Mouse (Mus musculus): ENCODE results near the gene Lrrc51. TPM values are rescaled to one million over a fixed set of nuclear protein-coding genes. Genes with fewer than 3 reads are reported as not detected.

Lrrc51 gene
- polyA plus RNA-seq, 1 experiment from 2014 or later, result 8.8 TPM

DNA sequence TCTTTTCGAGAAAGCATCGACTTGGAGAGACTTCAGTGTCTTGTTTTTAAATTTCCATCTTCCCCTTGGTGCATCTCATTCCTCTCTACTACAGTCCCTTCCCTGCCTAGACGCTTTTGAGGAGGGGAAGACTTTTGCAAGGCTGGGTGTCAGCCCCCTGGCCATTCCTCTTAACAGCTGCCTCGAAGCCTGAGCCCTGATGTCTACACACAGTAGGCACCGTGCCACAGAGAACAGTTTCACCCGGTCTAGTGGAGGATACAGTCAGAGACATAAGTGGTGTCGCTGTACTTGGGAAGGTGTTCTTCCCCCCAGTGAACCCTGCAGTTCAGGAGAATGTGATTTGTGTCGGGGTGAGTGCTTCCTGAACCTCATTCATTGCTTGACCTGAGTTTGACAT, 27.0 kb downstream of the Lrrc51 start:
- H3K36me3 ChIP-seq (ENCODE audit: control insufficient read depth, insufficient read depth, low read length), result peaks cover 9% of the 10 kb centered on the region
- no peak overlapping the region for H3K27ac ChIP-seq (ENCODE audit: low read depth, low read length)
- peak overlapping the region; percentile 75 for H3K4me3 ChIP-seq (ENCODE audit: low read depth, low read length)
- H3K4me2 ChIP-seq (ENCODE audit: low read depth), result peak overlapping the region; percentile 48
- no peaks in the 10 kb centered on the region for H3K4me1 ChIP-seq (ENCODE audit: control insufficient read depth, insufficient read depth, low read length)
- H3K27me3 ChIP-seq (ENCODE audit: control insufficient read depth, insufficient read depth, low read length), result no peaks in the 10 kb centered on the region
- no peaks in the 10 kb centered on the region for H3K9me3 ChIP-seq (ENCODE audit: control insufficient read depth, low read length)
- WGBS, result 78% methylated on average over 8 of the region's 8 CpGs
- no peak for ATAC-seq (ENCODE audit: insufficient read depth, low FRiP score, low TSS enrichment)
- peak overlapping the region; percentile 92; the same call in 1 of the 2 replicates for H3K9ac ChIP-seq (ENCODE audit: low read length)
- no peak for DNase-seq (ENCODE audit: low spot score)

GRCm38 (mm10) chr7:101906287-101906681, 27.4 kb downstream of the Lrrc51 start, which contains the start of gene Tomt:
TSS of gene Tomt (minus strand) at chr7:101906359.
- no peak for DNase-seq (ENCODE audit: low spot score)
- Histone ChIP-seq H3K27me3 (ENCODE audit: control insufficient read depth, insufficient read depth, low read length) (no peaks in the 10 kb centered on the region), H3K27ac (ENCODE audit: low read depth, low read length) (peak within 1 kb of the TSS; percentile 93), H3K36me3 (ENCODE audit: control insufficient read depth, insufficient read depth, low read length) (peaks cover 9% of the 10 kb centered on the region), H3K9me3 (ENCODE audit: control insufficient read depth, low read length) (no peaks in the 10 kb centered on the region), H3K4me3 (ENCODE audit: low read depth, low read length) (peak within 1 kb of the TSS; percentile 75), H3K9ac (ENCODE audit: low read length) (peak within 1 kb of the TSS; percentile 92), H3K4me1 (ENCODE audit: control insufficient read depth, insufficient read depth, low read length) (no peaks in the 10 kb centered on the region), H3K4me2 (ENCODE audit: low read depth) (peak within 1 kb of the TSS; percentile 49)
- ATAC-seq (ENCODE audit: insufficient read depth, low FRiP score, low TSS enrichment), result no peak
- 16% methylated on average over 11 of the region's 11 CpGs for WGBS

GRCm38 (mm10) chr7:101905561-101906286, 28.0 kb downstream of the Lrrc51 start, which contains the start of gene Lamtor1:
TSS of gene Lamtor1 (plus strand) at chr7:101905904.
- DNase-seq (ENCODE audit: low spot score) (peak; percentile 99), ATAC-seq (ENCODE audit: insufficient read depth, low FRiP score, low TSS enrichment) (peak; percentile 98)
- peak within 1 kb of the TSS; percentile 75 for H3K4me3 ChIP-seq (ENCODE audit: low read depth, low read length)
- H3K27me3 ChIP-seq (ENCODE audit: control insufficient read depth, insufficient read depth, low read length), result no peaks in the 10 kb centered on the region
- no peaks in the 10 kb centered on the region for H3K4me1 ChIP-seq (ENCODE audit: control insufficient read depth, insufficient read depth, low read length)
- peak within 1 kb of the TSS; percentile 93 for H3K27ac ChIP-seq (ENCODE audit: low read depth, low read length)
- H3K9ac ChIP-seq (ENCODE audit: low read length), result peak within 1 kb of the TSS; percentile 92
- no peaks in the 10 kb centered on the region for H3K9me3 ChIP-seq (ENCODE audit: control insufficient read depth, low read length)
- WGBS, result under 1% methylated on average over 57 of the region's 61 CpGs
- H3K4me2 ChIP-seq (ENCODE audit: low read depth), result peak within 1 kb of the TSS; percentile 49
- peaks cover 6% of the 10 kb centered on the region for H3K36me3 ChIP-seq (ENCODE audit: control insufficient read depth, insufficient read depth, low read length)

DNA sequence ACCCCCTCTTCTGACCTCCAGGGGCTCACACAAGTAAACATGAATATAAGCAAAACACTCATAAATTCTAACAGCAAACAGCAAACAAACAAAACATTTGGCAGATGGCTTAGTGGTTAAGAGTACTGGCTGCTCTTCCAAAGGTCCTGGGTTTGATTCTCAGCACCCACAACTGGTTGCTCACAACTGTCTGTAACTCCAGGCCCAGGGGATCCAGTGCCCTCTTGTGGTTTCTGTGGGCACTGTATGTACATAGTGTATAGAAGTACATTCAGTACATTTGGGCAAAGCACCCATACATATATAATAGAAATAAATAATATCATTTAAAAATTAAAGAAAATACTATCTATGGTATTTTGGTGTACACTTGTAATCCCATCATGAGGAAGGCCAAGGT, 30.8 kb downstream of the Lrrc51 start:
- Histone ChIP-seq H3K4me1 (ENCODE audit: control insufficient read depth, insufficient read depth, low read length) (no peaks in the 10 kb centered on the region), H3K9ac (ENCODE audit: low read length) (no peak overlapping the region), H3K4me2 (ENCODE audit: low read depth) (no peak overlapping the region), H3K9me3 (ENCODE audit: control insufficient read depth, low read length) (no peaks in the 10 kb centered on the region), H3K27ac (ENCODE audit: low read depth, low read length) (no peak overlapping the region), H3K36me3 (ENCODE audit: control insufficient read depth, insufficient read depth, low read length) (peaks cover 2% of the 10 kb centered on the region; the same call in 1 of the 2 replicates), H3K4me3 (ENCODE audit: low read depth, low read length) (no peak overlapping the region), H3K27me3 (ENCODE audit: control insufficient read depth, insufficient read depth, low read length) (no peaks in the 10 kb centered on the region)
- DNase-seq (ENCODE audit: low spot score) (no peak), ATAC-seq (ENCODE audit: insufficient read depth, low FRiP score, low TSS enrichment) (no peak)

DNA sequence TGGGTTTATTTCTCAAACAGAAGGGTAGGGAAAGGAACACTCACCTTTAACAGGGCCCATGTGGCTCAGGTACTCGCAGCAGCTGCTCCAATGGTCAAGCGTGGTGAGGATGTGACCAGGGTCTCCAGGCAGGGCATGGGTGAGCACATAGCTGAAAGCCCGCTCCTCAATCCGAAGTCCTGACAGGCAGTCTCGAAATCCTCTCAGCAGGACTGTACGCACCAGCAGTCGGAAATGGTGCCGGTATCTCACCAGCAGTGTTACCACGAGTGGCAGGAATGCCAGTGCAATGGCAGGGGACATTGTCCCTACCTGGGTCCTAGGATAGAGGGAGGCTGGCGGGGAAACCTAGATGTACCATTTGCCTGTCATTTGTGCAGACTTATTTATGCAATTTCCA, 31.7 kb downstream of the Lrrc51 start:
- H3K4me3 ChIP-seq (ENCODE audit: low read depth, low read length), result no peak overlapping the region

GRCm38 (mm10) chr7:101900331-101901097, 33.2 kb downstream of the Lrrc51 start:
- no peaks in the 10 kb centered on the region for H3K4me1 ChIP-seq (ENCODE audit: control insufficient read depth, insufficient read depth, low read length)
- WGBS, result 92% methylated on average over 16 of the region's 16 CpGs
- ATAC-seq (ENCODE audit: insufficient read depth, low FRiP score, low TSS enrichment) (no peak), DNase-seq (ENCODE audit: low spot score) (no peak)
- no peaks in the 10 kb centered on the region for H3K27me3 ChIP-seq (ENCODE audit: control insufficient read depth, insufficient read depth, low read length)
- H3K9ac ChIP-seq (ENCODE audit: low read length), result no peak overlapping the region
- H3K4me2 ChIP-seq (ENCODE audit: low read depth), result no peak overlapping the region
- H3K36me3 ChIP-seq (ENCODE audit: control insufficient read depth, insufficient read depth, low read length), result peaks cover 2% of the 10 kb centered on the region; the same call in 1 of the 2 replicates
- H3K4me3 ChIP-seq (ENCODE audit: low read depth, low read length), result no peak overlapping the region
- no peaks in the 10 kb centered on the region for H3K9me3 ChIP-seq (ENCODE audit: control insufficient read depth, low read length)
- no peak overlapping the region for H3K27ac ChIP-seq (ENCODE audit: low read depth, low read length)

More for the DNA sequence above, 31.7 kb downstream of the Lrrc51 start:
- ATAC-seq (ENCODE audit: insufficient read depth, low FRiP score, low TSS enrichment) (no peak), DNase-seq (ENCODE audit: low spot score) (no peak)
- no peak overlapping the region for H3K9ac ChIP-seq (ENCODE audit: low read length)
- no peaks in the 10 kb centered on the region for H3K27me3 ChIP-seq (ENCODE audit: control insufficient read depth, insufficient read depth, low read length)
- 88% methylated on average over 10 of the region's 10 CpGs for WGBS
- H3K36me3 ChIP-seq (ENCODE audit: control insufficient read depth, insufficient read depth, low read length), result peaks cover 2% of the 10 kb centered on the region; the same call in 1 of the 2 replicates
- H3K27ac ChIP-seq (ENCODE audit: low read depth, low read length), result no peak overlapping the region
- H3K4me2 ChIP-seq (ENCODE audit: low read depth), result no peak overlapping the region
- H3K9me3 ChIP-seq (ENCODE audit: control insufficient read depth, low read length), result no peaks in the 10 kb centered on the region
- H3K4me1 ChIP-seq (ENCODE audit: control insufficient read depth, insufficient read depth, low read length), result no peaks in the 10 kb centered on the region

DNA sequence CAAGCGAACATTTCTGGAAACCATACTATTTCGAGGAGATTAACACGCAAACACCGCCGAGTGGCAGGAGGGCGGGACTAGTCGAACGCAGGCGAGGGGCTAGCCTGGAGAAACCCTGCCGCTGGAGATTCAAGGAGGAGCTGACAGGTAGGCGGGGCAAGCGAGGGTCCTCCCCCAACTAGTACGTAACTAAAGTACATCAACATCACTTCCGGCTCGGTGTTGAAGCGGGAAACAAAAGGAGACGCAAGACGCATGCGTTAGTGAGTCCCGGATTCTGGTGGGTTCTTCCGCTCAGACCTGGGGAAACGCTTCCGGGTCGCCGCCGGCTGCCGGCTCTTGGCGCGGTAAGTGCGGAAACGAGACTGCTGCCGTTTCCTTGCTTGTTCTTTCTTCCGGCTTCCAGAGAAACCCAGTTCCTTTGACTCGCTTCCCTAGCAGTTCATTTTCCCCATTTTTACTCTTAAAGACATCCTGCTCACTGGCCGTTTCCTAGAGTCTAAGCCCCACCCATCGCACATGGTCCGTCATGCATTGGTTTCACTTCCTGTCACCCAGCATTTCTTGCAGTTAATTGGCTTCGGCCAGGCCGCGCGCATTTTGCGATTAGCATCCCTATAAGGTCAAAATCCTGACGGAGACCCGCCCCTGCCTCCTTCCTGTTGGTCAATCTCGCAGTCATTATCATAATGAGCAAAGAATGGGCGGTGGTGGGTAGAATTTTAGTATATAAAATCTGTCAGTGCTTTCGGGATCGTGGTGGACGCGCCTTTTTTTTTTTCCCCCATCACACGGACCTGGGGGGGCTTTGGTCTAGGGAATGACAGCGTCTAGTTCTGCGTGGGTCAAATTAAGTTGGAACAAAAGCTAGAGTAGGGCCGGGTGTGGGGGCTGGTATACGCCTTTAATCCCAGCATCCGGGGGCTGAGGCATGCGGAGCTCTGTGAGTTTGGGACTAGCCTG, 37.3 kb downstream of the Lrrc51 start:
- H3K4me2 ChIP-seq (ENCODE audit: low read depth), result peak overlapping the region; percentile 39
- under 1% methylated on average over 57 of the region's 57 CpGs for WGBS
- peak overlapping the region; percentile 67 for H3K9ac ChIP-seq (ENCODE audit: low read length)

DNA sequence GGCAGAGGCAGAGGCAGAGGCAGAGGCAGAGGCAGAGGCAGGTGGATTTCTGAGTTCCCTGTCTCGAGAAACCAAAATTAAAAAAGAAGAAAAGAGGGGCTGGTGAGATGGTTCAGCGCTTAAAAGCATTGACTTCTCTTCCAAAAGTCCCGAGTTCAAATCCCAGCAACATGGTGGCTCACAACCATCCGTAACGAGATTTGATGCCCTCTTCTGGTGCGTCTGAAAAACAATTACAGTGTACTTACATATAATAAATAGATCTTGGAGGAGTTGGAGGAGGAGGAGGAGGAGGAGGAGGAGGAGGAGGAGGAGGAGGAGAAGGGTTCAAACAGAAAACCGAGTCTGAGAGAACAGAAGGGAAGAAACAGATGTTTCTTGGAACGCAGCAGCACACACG, 38.0 kb downstream of the Lrrc51 start:
- H3K9ac ChIP-seq (ENCODE audit: low read length), result peak overlapping the region; percentile 48
- H3K27me3 ChIP-seq (ENCODE audit: control insufficient read depth, insufficient read depth, low read length), result no peaks in the 10 kb centered on the region
- no peaks in the 10 kb centered on the region for H3K9me3 ChIP-seq (ENCODE audit: control insufficient read depth, low read length)
- H3K4me1 ChIP-seq (ENCODE audit: control insufficient read depth, insufficient read depth, low read length), result no peaks in the 10 kb centered on the region
- ATAC-seq (ENCODE audit: insufficient read depth, low FRiP score, low TSS enrichment), result peak; percentile 7; the same call in 1 of the 2 replicates
- 0 out of 2 replicates have a peak overlapping the region, but pooled peaks have one; percentile 14 for H3K27ac ChIP-seq (ENCODE audit: low read depth, low read length)
- WGBS, result 38% methylated on average over 9 of the region's 9 CpGs
- peak overlapping the region; percentile 31; the same call in 1 of the 2 replicates for H3K4me2 ChIP-seq (ENCODE audit: low read depth)
- DNase-seq (ENCODE audit: low spot score), result no peak
- no peaks in the 10 kb centered on the region for H3K36me3 ChIP-seq (ENCODE audit: control insufficient read depth, insufficient read depth, low read length)
- H3K4me3 ChIP-seq (ENCODE audit: low read depth, low read length), result peak overlapping the region; percentile 51

More for the DNA sequence above, 37.3 kb downstream of the Lrrc51 start:
- peak; percentile 96 for DNase-seq (ENCODE audit: low spot score)
- Histone ChIP-seq H3K4me1 (ENCODE audit: control insufficient read depth, insufficient read depth, low read length) (no peaks in the 10 kb centered on the region), H3K27ac (ENCODE audit: low read depth, low read length) (peak overlapping the region; percentile 83), H3K36me3 (ENCODE audit: control insufficient read depth, insufficient read depth, low read length) (no peaks in the 10 kb centered on the region), H3K27me3 (ENCODE audit: control insufficient read depth, insufficient read depth, low read length) (no peaks in the 10 kb centered on the region), H3K4me3 (ENCODE audit: low read depth, low read length) (peak overlapping the region; percentile 51), H3K9me3 (ENCODE audit: control insufficient read depth, low read length) (no peaks in the 10 kb centered on the region)
- peak; percentile 97 for ATAC-seq (ENCODE audit: insufficient read depth, low FRiP score, low TSS enrichment)

Measured in neural tube, embryonic 11.5 days (tissue).